Mouse (Mus musculus): ENCODE results near the gene Sez6l.

DNA sequence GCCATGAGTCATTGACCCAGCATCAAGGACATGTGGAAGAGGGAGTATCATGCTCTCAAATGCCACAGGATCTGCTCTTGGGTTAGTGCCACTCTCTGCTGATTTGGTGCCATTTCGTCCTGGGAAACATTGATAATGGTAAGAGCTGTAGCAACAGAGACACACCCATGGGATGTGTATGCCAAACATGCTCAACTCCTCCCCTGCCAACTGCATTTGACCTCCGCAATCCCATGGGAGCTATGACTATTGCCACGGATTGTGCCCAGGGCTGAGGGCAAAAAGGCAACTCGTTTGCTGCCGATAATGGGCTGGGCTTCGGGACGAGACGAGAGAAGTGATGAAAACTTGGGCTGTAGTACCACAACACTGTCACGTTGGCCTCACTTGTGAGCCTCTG lies 19.7 kb upstream of the Sez6l start:
- no peak for TF ChIP-seq CTCF (conservative IDR thresholded peaks at IDR 0.05; ENCODE audit: insufficient read depth, insufficient read length, low read depth, low read length)
- TF ChIP-seq POLR2A (IDR thresholded peaks at IDR 0.05; ENCODE audit: low read depth, low read length): no peak

All from kidney, adult 2 months (tissue).